Mouse (Mus musculus): ENCODE data around the gene Tmem63c.

The Tmem63c gene

GRCm38 (mm10) chr12:87057066-87057465, 35.9 kb downstream of the Tmem63c start:
- DNase-seq: no peak

GRCm38 (mm10) chr12:87065446-87065845, 44.3 kb downstream of the Tmem63c start:
- no peak for DNase-seq

GRCm38 (mm10) chr12:87066429-87066828, 45.3 kb downstream of the Tmem63c start:
- no peak for DNase-seq

GRCm38 (mm10) chr12:87070520-87070919, 49.4 kb downstream of the Tmem63c start:
- DNase-seq: no peak

GRCm38 (mm10) chr12:87076610-87077009, 55.5 kb downstream of the Tmem63c start:
- DNase-seq: no peak

GRCm38 (mm10) chr12:87082797-87083196, 61.7 kb downstream of the Tmem63c start:
- DNase-seq: no peak

- DNase-seq: no peak
Observed at GRCm38 (mm10) chr12:87087236-87087635, 66.1 kb downstream of the Tmem63c start.

- DNase-seq: peak; percentile 25
Observed at GRCm38 (mm10) chr12:87088331-87088730, 67.2 kb downstream of the Tmem63c start.

- DNase-seq: no peak
Observed at GRCm38 (mm10) chr12:87089255-87089654, 68.1 kb downstream of the Tmem63c start.

GRCm38 (mm10) chr12:87089701-87090100, 68.6 kb downstream of the Tmem63c start:
- DNase-seq: no peak

- DNase-seq: no peak
Observed at GRCm38 (mm10) chr12:87091916-87092315, 70.8 kb downstream of the Tmem63c start.

- peak; percentile 17 for DNase-seq
Observed at GRCm38 (mm10) chr12:87093249-87093648, 72.1 kb downstream of the Tmem63c start.

GRCm38 (mm10) chr12:87093671-87094070, 72.5 kb downstream of the Tmem63c start:
- DNase-seq: no peak

- no peak for DNase-seq
Observed at GRCm38 (mm10) chr12:87100331-87100730, 79.2 kb downstream of the Tmem63c start.

- DNase-seq: peak; percentile 39
Observed at GRCm38 (mm10) chr12:87102165-87102631, 81.1 kb downstream of the Tmem63c start, which contains the start of gene Ngb. Gene Ngb (minus strand): TSS chr12:87102539.

GRCm38 (mm10) chr12:87103471-87103870, 82.3 kb downstream of the Tmem63c start:
- DNase-seq: no peak

GRCm38 (mm10) chr12:87104796-87105195, 83.7 kb downstream of the Tmem63c start:
- DNase-seq: no peak

GRCm38 (mm10) chr12:87107357-87107977, 86.3 kb downstream of the Tmem63c start:
- no peak for DNase-seq

GRCm38 (mm10) chr12:87121918-87122589, 100.9 kb downstream of the Tmem63c start:
- DNase-seq: no peak

GRCm38 (mm10) chr12:87127256-87127655, 106.1 kb downstream of the Tmem63c start:
- DNase-seq: no peak

- DNase-seq: no peak
Observed at GRCm38 (mm10) chr12:87130224-87130623, 109.1 kb downstream of the Tmem63c start.

GRCm38 (mm10) chr12:87131181-87131580, 110.0 kb downstream of the Tmem63c start:
- DNase-seq: no peak

GRCm38 (mm10) chr12:87131619-87132018, 110.5 kb downstream of the Tmem63c start:
- DNase-seq: peak; percentile 35

GRCm38 (mm10) chr12:87132210-87132609, 111.1 kb downstream of the Tmem63c start:
- no peak for DNase-seq
